Mouse (Mus musculus) cerebellum, adult 11 months (tissue): ENCODE data around the gene 1110032A03Rik.

Experiments used
- DNase-seq: peaks from one replicate; pipeline ENCODE4 v3.0.0; 2022

The 1110032A03Rik gene

GRCm38 (mm10) chr9:50768107-50769002 is 7.0 kb downstream of the 1110032A03Rik start, which contains the start of gene Fdxacb1:
Fdxacb1 (plus strand) TSS chr9:50768236.
- peak; percentile 98 for DNase-seq

- DNase-seq = no peak
These were observed 7.7 kb downstream of the 1110032A03Rik start for GRCm38 (mm10) chr9:50767531-50768106.

- no peak for DNase-seq
These were observed 12.0 kb downstream of the 1110032A03Rik start for GRCm38 (mm10) chr9:50763331-50763730.

- DNase-seq = no peak
These were observed 13.6 kb downstream of the 1110032A03Rik start for GRCm38 (mm10) chr9:50761520-50762243.

GRCm38 (mm10) chr9:50756711-50757110 is 18.6 kb downstream of the 1110032A03Rik start:
- no peak for DNase-seq

GRCm38 (mm10) chr9:50753947-50754346 is 21.4 kb downstream of the 1110032A03Rik start:
- no peak for DNase-seq

- DNase-seq = peak; percentile 56
These were observed 22.3 kb downstream of the 1110032A03Rik start for GRCm38 (mm10) chr9:50752784-50753615.

- no peak for DNase-seq
These were observed 23.2 kb downstream of the 1110032A03Rik start, which contains the start of gene Hspb2 for GRCm38 (mm10) chr9:50752054-50752602. Hspb2 (minus strand) TSS chr9:50752354.

- no peak for DNase-seq
These were observed 24.0 kb downstream of the 1110032A03Rik start, which contains the start of gene Cryab for GRCm38 (mm10) chr9:50751323-50751722. Cryab (plus strand) TSS chr9:50751325.

GRCm38 (mm10) chr9:50750706-50751105 is 24.6 kb downstream of the 1110032A03Rik start:
- DNase-seq = no peak

GRCm38 (mm10) chr9:50746214-50746677 is 29.1 kb downstream of the 1110032A03Rik start, which contains the start of gene 2310030G06Rik:
2310030G06Rik (minus strand) TSS chr9:50746536.
- DNase-seq = no peak

- no peak for DNase-seq
These were observed 29.5 kb downstream of the 1110032A03Rik start for GRCm38 (mm10) chr9:50745806-50746205.

GRCm38 (mm10) chr9:50742744-50743143 is 32.6 kb downstream of the 1110032A03Rik start:
- DNase-seq = no peak

GRCm38 (mm10) chr9:50742261-50742660 is 33.1 kb downstream of the 1110032A03Rik start:
- no peak for DNase-seq

GRCm38 (mm10) chr9:50740867-50741784 is 34.2 kb downstream of the 1110032A03Rik start:
- DNase-seq = no peak

- peak; percentile 81 for DNase-seq
These were observed 36.1 kb downstream of the 1110032A03Rik start, which contains the start of gene Dixdc1 for GRCm38 (mm10) chr9:50738914-50739870. Dixdc1 (minus strand) TSS chr9:50739517.

GRCm38 (mm10) chr9:50734989-50735388 is 40.3 kb downstream of the 1110032A03Rik start:
- DNase-seq = peak; percentile 63

- no peak for DNase-seq
These were observed 42.8 kb downstream of the 1110032A03Rik start for GRCm38 (mm10) chr9:50732560-50732959.

- no peak for DNase-seq
These were observed 45.7 kb downstream of the 1110032A03Rik start for GRCm38 (mm10) chr9:50729600-50729999.
